Mouse (Mus musculus) kidney, postnatal 0 days (tissue): ENCODE data around the gene Gm21992. TPM values are rescaled to one million over a fixed set of nuclear protein-coding genes. Genes with fewer than 3 reads are reported as not detected.

Experiments
- ATAC-seq: fragments of 200-750 bp; cut with Nextera tagmentation; replicated peaks from 2 replicates; pipeline ENCODE4 v1.8.0; 2017; ENCODE audit warnings: low read depth, moderate number of reproducible peaks, moderate TSS enrichment, moderate library complexity; ENCODE audit not compliant: low FRiP score
- DNase-seq: peaks from one replicate; pipeline ENCODE4 v3.0.0-alpha.2; 2016; ENCODE audit warnings: low spot score
- H3K27ac ChIP-seq: fragments of 300-500 bp; sonication (generic); 2 replicates; pipeline ENCODE4 v1.5.1; 2014; ENCODE audit warnings: mild to moderate bottlenecking
- H3K27me3 ChIP-seq: fragments of 300-500 bp; sonication (generic); 2 replicates; pipeline ENCODE4 v1.6.1; 2014; ENCODE audit warnings: low read length, mixed read lengths; ENCODE audit not compliant: insufficient read depth
- H3K36me3 ChIP-seq: fragments of 300-500 bp; sonication (generic); 2 replicates; pipeline ENCODE4 v1.6.1; 2014; ENCODE audit warnings: low read length, mixed read lengths; ENCODE audit not compliant: insufficient read depth
- H3K4me1 ChIP-seq: fragments of 300-500 bp; sonication (generic); replicated peaks from 2 replicates; pipeline ENCODE4 v1.6.1; 2014; ENCODE audit warnings: antibody characterized with exemption, low read length, mixed read lengths; ENCODE audit not compliant: insufficient read depth
- H3K4me2 ChIP-seq: fragments of 300-500 bp; sonication (generic); 2 replicates; pipeline ENCODE4 v1.6.1; 2014; ENCODE audit warnings: mild to moderate bottlenecking, low read length, moderate library complexity, mixed read lengths
- H3K4me3 ChIP-seq: fragments of 300-500 bp; sonication (generic); replicated peaks from 2 replicates; pipeline ENCODE4 v1.5.1; 2014; ENCODE audit warnings: low read depth, low read length
- H3K9ac ChIP-seq: fragments of 300-500 bp; sonication (generic); 2 replicates; pipeline ENCODE4 v1.6.1; 2014; ENCODE audit warnings: low read depth, low read length
- H3K9me3 ChIP-seq: fragments of 300-500 bp; sonication (generic); replicated peaks from 2 replicates; pipeline ENCODE4 v1.6.1; 2016; ENCODE audit warnings: low read length, inconsistent platforms, mixed read lengths
- CTCF ChIP-seq: IDR thresholded peaks from 2 replicates; pipeline ENCODE4 v1.5.1; 2016; ENCODE audit warnings: antibody characterized with exemption, low read depth, mild to moderate bottlenecking, moderate library complexity
- WGBS: fragments of 180-500 bp; shearing (Covaris S2); extraction: QIAGEN DNeasy Blood & Tissue Kit; methylation state at CpG from one replicate; pipeline ENCODE4 v1.1.7; 2014; 5-methylcytosine and 5-hydroxymethylcytosine counted together
- polyA plus RNA-seq: library from polyadenylated mRNA; unstranded; fragments of >200 nt; fragmentation: Nextera tagmentation; extraction: Ambion mirVana; gene quantifications from 2 replicates; pipeline ENCODE4 v1.2.1, GENCODE M21; 2015

Gene Gm21992
- polyA plus RNA-seq, 1 experiment from 2014 or later = 24.4 TPM

GRCm38 (mm10) chr19:4743524-4743923, 67.9 kb downstream of the Gm21992 start:
- 43% methylated on average over 5 of the region's 5 CpGs for WGBS
- peak; percentile 65 for DNase-seq
- TF ChIP-seq CTCF = peak; percentile 69
- no peaks in the 10 kb centered on the region for H3K27me3 ChIP-seq
- H3K4me1 ChIP-seq = no peaks in the 10 kb centered on the region
- peaks cover 17% of the 10 kb centered on the region; the same call in 1 of the 2 replicates for H3K36me3 ChIP-seq
- H3K4me2 ChIP-seq = no peak overlapping the region
- H3K9ac ChIP-seq = no peak overlapping the region
- ATAC-seq = no peak
- no peak overlapping the region for H3K4me3 ChIP-seq
- H3K27ac ChIP-seq = no peak overlapping the region
- no peaks in the 10 kb centered on the region for H3K9me3 ChIP-seq

GRCm38 (mm10) chr19:4742229-4742628, 69.2 kb downstream of the Gm21992 start:
- H3K9me3 ChIP-seq = no peaks in the 10 kb centered on the region
- H3K36me3 ChIP-seq = peaks cover 12% of the 10 kb centered on the region; the same call in 1 of the 2 replicates
- WGBS = 91% methylated on average over 6 of the region's 6 CpGs
- no peak overlapping the region for H3K4me2 ChIP-seq
- DNase-seq (no peak), ATAC-seq (no peak)
- H3K4me3 ChIP-seq = no peak overlapping the region
- no peaks in the 10 kb centered on the region for H3K27me3 ChIP-seq
- H3K9ac ChIP-seq = no peak overlapping the region
- no peak overlapping the region for H3K27ac ChIP-seq
- no peaks in the 10 kb centered on the region for H3K4me1 ChIP-seq
- TF ChIP-seq CTCF = no peak

GRCm38 (mm10) chr19:4741482-4741881, 69.9 kb downstream of the Gm21992 start:
- no peak overlapping the region for H3K4me2 ChIP-seq
- H3K4me3 ChIP-seq = no peak overlapping the region
- H3K27ac ChIP-seq = no peak overlapping the region
- H3K9ac ChIP-seq = no peak overlapping the region
- H3K9me3 ChIP-seq = no peaks in the 10 kb centered on the region
- peaks cover 12% of the 10 kb centered on the region; the same call in 1 of the 2 replicates for H3K36me3 ChIP-seq
- ATAC-seq (no peak), DNase-seq (no peak)
- TF ChIP-seq CTCF = no peak
- H3K4me1 ChIP-seq = no peaks in the 10 kb centered on the region
- WGBS = 69% methylated on average over 10 of the region's 10 CpGs
- H3K27me3 ChIP-seq = no peaks in the 10 kb centered on the region

- H3K9me3 ChIP-seq = no peaks in the 10 kb centered on the region
- no peak overlapping the region for H3K27ac ChIP-seq
- no peaks in the 10 kb centered on the region for H3K4me1 ChIP-seq
- no peak overlapping the region for H3K4me2 ChIP-seq
- no peak for DNase-seq
- H3K4me3 ChIP-seq = no peak overlapping the region
- H3K36me3 ChIP-seq = peaks cover 12% of the 10 kb centered on the region; the same call in 1 of the 2 replicates
- 89% methylated on average over 5 of the region's 5 CpGs for WGBS
- no peak for TF ChIP-seq CTCF
- H3K27me3 ChIP-seq = no peaks in the 10 kb centered on the region
- ATAC-seq = no peak
- no peak overlapping the region for H3K9ac ChIP-seq
Observed at GRCm38 (mm10) chr19:4739762-4740161, 71.7 kb downstream of the Gm21992 start.

GRCm38 (mm10) chr19:4739053-4739452, 72.4 kb downstream of the Gm21992 start:
- Histone ChIP-seq H3K27ac (no peak overlapping the region), H3K27me3 (no peaks in the 10 kb centered on the region), H3K4me3 (no peak overlapping the region), H3K4me2 (no peak overlapping the region), H3K4me1 (no peaks in the 10 kb centered on the region), H3K36me3 (peaks cover 12% of the 10 kb centered on the region; the same call in 1 of the 2 replicates), H3K9ac (no peak overlapping the region), H3K9me3 (no peaks in the 10 kb centered on the region)
- 92% methylated on average over 11 of the region's 11 CpGs for WGBS
- no peak for TF ChIP-seq CTCF
- ATAC-seq (no peak), DNase-seq (no peak)

GRCm38 (mm10) chr19:4737866-4738265, 73.5 kb downstream of the Gm21992 start:
- 85% methylated on average over 13 of the region's 13 CpGs for WGBS
- Histone ChIP-seq H3K4me2 (no peak overlapping the region), H3K9me3 (no peaks in the 10 kb centered on the region), H3K36me3 (peaks cover 12% of the 10 kb centered on the region; the same call in 1 of the 2 replicates), H3K9ac (no peak overlapping the region), H3K4me3 (no peak overlapping the region), H3K27me3 (no peaks in the 10 kb centered on the region), H3K27ac (no peak overlapping the region), H3K4me1 (no peaks in the 10 kb centered on the region)
- TF ChIP-seq CTCF = no peak
- DNase-seq (no peak), ATAC-seq (no peak)

GRCm38 (mm10) chr19:4733052-4733451, 78.4 kb downstream of the Gm21992 start:
- 80% methylated on average over 3 of the region's 3 CpGs for WGBS
- TF ChIP-seq CTCF = no peak
- no peaks in the 10 kb centered on the region for H3K27me3 ChIP-seq
- no peak overlapping the region for H3K27ac ChIP-seq
- H3K4me1 ChIP-seq = no peaks in the 10 kb centered on the region
- no peak overlapping the region for H3K4me2 ChIP-seq
- no peak overlapping the region for H3K9ac ChIP-seq
- ATAC-seq = no peak
- no peak for DNase-seq
- no peak overlapping the region for H3K4me3 ChIP-seq
- no peaks in the 10 kb centered on the region for H3K36me3 ChIP-seq
- no peaks in the 10 kb centered on the region for H3K9me3 ChIP-seq
